Mouse (Mus musculus) MEL (cell line): ENCODE measurements around the gene 1110012L19Rik. TPM values are rescaled to one million over a fixed set of nuclear protein-coding genes. Genes with fewer than 3 reads are reported as not detected.

ENCODE experiments used
- DNase-seq: peaks from one replicate; pipeline ENCODE4 v3.0.0; 2011; ENCODE audit warnings: low read depth, low spot score
- H3K27ac ChIP-seq: 2 replicates; pipeline ENCODE4 v1.5.1; 2012; ENCODE audit warnings: low read depth, mild to moderate bottlenecking, control low read depth, low read length, moderate library complexity; ENCODE audit not compliant: control insufficient read depth
- H3K27me3 ChIP-seq, 2 experiments: fragments of 150-350 bp in 1 of 2; sonication (generic) in 1 of 2; 2 replicates each; pipeline ENCODE4 v1.6.1; 2012; ENCODE audit warnings: low read length in 2 of 2, mild to moderate bottlenecking in 2 of 2, improper control_type of control experiment in 1 of 2, moderate library complexity in 1 of 2; ENCODE audit not compliant: insufficient read depth in 2 of 2, control insufficient read depth in 1 of 2
- H3K36me3 ChIP-seq, 2 experiments: 2 replicates each; pipeline ENCODE4 v1.6.1; 2012 to 2014; ENCODE audit warnings: low read length in 2 of 2, improper control_type of control experiment in 1 of 2, inconsistent platforms in 1 of 2, mild to moderate bottlenecking in 1 of 2; ENCODE audit not compliant: insufficient read depth in 2 of 2, control insufficient read depth in 1 of 2
- H3K4me1 ChIP-seq, 2 experiments: fragments of 150-350 bp in 1 of 2; sonication (generic) in 1 of 2; 2 replicates each; pipeline ENCODE4 v1.6.1; 2012; ENCODE audit warnings: low read length in 2 of 2, improper control_type of control experiment in 1 of 2, mild to moderate bottlenecking in 1 of 2; ENCODE audit not compliant: insufficient read depth in 2 of 2, control insufficient read depth in 1 of 2
- H3K4me3 ChIP-seq, 2 experiments: fragments of 150-350 bp in 1 of 2; sonication (generic) in 1 of 2; 2 replicates each; pipeline ENCODE4 v1.5.1; 2012; ENCODE audit warnings: low read depth in 2 of 2, low read length in 2 of 2, mild to moderate bottlenecking in 2 of 2, moderate library complexity in 2 of 2, control low read depth in 1 of 2, improper control_type of control experiment in 1 of 2; ENCODE audit not compliant: control insufficient read depth in 1 of 2, insufficient read depth in 1 of 2
- H3K79me2 ChIP-seq: 2 replicates; pipeline ENCODE4 v1.6.1; 2012; ENCODE audit warnings: mild to moderate bottlenecking, low read length, moderate library complexity; ENCODE audit not compliant: control insufficient read depth, poor library complexity, insufficient read depth
- H3K9ac ChIP-seq: 2 replicates; pipeline ENCODE4 v1.6.1; 2012; ENCODE audit warnings: low read depth, mild to moderate bottlenecking, control low read depth, low read length, moderate library complexity; ENCODE audit not compliant: control insufficient read depth, poor library complexity, severe bottlenecking
- H3K9me3 ChIP-seq: fragments of 150-350 bp; sonication (generic); replicated peaks from 2 replicates; pipeline ENCODE4 v1.6.1; 2012; ENCODE audit warnings: mild to moderate bottlenecking, low read length, improper control_type of control experiment, moderate library complexity; ENCODE audit not compliant: insufficient read depth
- CHD1 ChIP-seq: IDR thresholded peaks from 2 replicates; pipeline ENCODE4 v1.6.1; 2012; ENCODE audit warnings: low read depth, mild to moderate bottlenecking, inconsistent platforms, low read length, improper control_type of control experiment
- ETS1 ChIP-seq: IDR thresholded peaks from 2 replicates; pipeline ENCODE4 v1.6.1; 2012; ENCODE audit warnings: low read depth, mild to moderate bottlenecking, inconsistent platforms, low read length, improper control_type of control experiment, moderate library complexity
- GATA1 ChIP-seq: IDR thresholded peaks from 2 replicates; pipeline ENCODE4 v1.6.1; 2011; ENCODE audit warnings: low read depth, low read length, improper control_type of control experiment
- MAFK ChIP-seq: IDR thresholded peaks from 2 replicates; pipeline ENCODE4 v1.6.1; 2011; ENCODE audit warnings: low read depth, mild to moderate bottlenecking, low read length, improper control_type of control experiment, borderline replicate concordance
- MAZ ChIP-seq: IDR thresholded peaks from 2 replicates; pipeline ENCODE4 v1.6.1; 2012; ENCODE audit warnings: low read depth, mild to moderate bottlenecking, inconsistent platforms, low read length, improper control_type of control experiment
- MEF2A ChIP-seq: IDR thresholded peaks from 2 replicates; pipeline ENCODE4 v1.6.1; 2014; ENCODE audit warnings: low read depth, mild to moderate bottlenecking, inconsistent platforms, low read length, improper control_type of control experiment; ENCODE audit not compliant: poor library complexity, insufficient replicate concordance, severe bottlenecking; ENCODE audit errors: extremely low read depth
- MXI1 ChIP-seq: IDR thresholded peaks from 2 replicates; pipeline ENCODE4 v1.6.1; 2011; ENCODE audit warnings: mild to moderate bottlenecking, low read depth, low read length, improper control_type of control experiment
- MYC ChIP-seq: IDR thresholded peaks from 2 replicates; pipeline ENCODE4 v1.6.1; 2011; ENCODE audit warnings: low read depth, mild to moderate bottlenecking, low read length, improper control_type of control experiment, moderate library complexity
- POLR2AphosphoS2 ChIP-seq: IDR thresholded peaks from 2 replicates; pipeline ENCODE4 v1.6.1; 2011; ENCODE audit warnings: low read length, improper control_type of control experiment
- POLR2AphosphoS5 ChIP-seq: IDR thresholded peaks from 2 replicates; pipeline ENCODE4 v1.6.1; 2012; ENCODE audit warnings: low read depth, borderline replicate concordance, mild to moderate bottlenecking, inconsistent platforms, low read length, moderate library complexity, mixed read lengths
- SMC3 ChIP-seq: IDR thresholded peaks from 2 replicates; pipeline ENCODE4 v1.6.1; 2011; ENCODE audit warnings: low read depth, low read length, improper control_type of control experiment
- USF1 ChIP-seq: IDR thresholded peaks from 2 replicates; pipeline ENCODE4 v1.6.1; 2014; ENCODE audit warnings: low read depth, mild to moderate bottlenecking, inconsistent platforms, low read length, improper control_type of control experiment, moderate library complexity
- USF2 ChIP-seq, 2 experiments: IDR thresholded peaks; 2 replicates each; pipeline ENCODE4 v1.6.1; 2011 to 2012; ENCODE audit warnings: improper control_type of control experiment in 2 of 2, low read length in 2 of 2, borderline replicate concordance in 1 of 2, inconsistent platforms in 1 of 2, low read depth in 1 of 2, mild to moderate bottlenecking in 1 of 2; ENCODE audit not compliant: insufficient read depth in 1 of 2
- ZMIZ1 ChIP-seq: IDR thresholded peaks from 2 replicates; pipeline ENCODE4 v1.6.1; 2012; ENCODE audit warnings: low read depth, mild to moderate bottlenecking, inconsistent platforms, low read length, improper control_type of control experiment, moderate library complexity
- polyA plus RNA-seq, 2 experiments: library from polyadenylated mRNA; stranded (reverse) in 1 of 2; unstranded in 1 of 2; fragments of >175 nt in 1 of 2; fragments of >200 nt in 1 of 2; gene quantifications; 2 replicates each; pipeline versions ENCODE4 v1.2.1 to v1.2.4; 2012; ENCODE audit warnings: low replicate concordance in 2 of 2, low read depth in 1 of 2; ENCODE audit not compliant: insufficient read length in 2 of 2, insufficient read depth in 1 of 2, missing spikeins in 1 of 2
- total RNA-seq: library from RNA; depleted of rRNA; stranded (reverse); fragments of 300-350 nt; gene quantifications from 2 replicates; pipeline ENCODE4 v1.2.3, GENCODE M21; 2012

The 1110012L19Rik gene
- total and polyA plus RNA-seq, 3 experiments: 7.5 to 10.4 TPM; not detected in 1

- no peak for TF ChIP-seq SMC3
- TF ChIP-seq MAFK: no peak
- no peak for TF ChIP-seq POLR2AphosphoS5
These were observed at the start of gene 1110012L19Rik (continued) for GRCm38 (mm10) chrX:70385276-70385961.

GRCm38 (mm10) chrX:70362985-70363384 lies 22.7 kb upstream of the 1110012L19Rik start:
- Histone ChIP-seq H3K27me3 (no peaks in the 10 kb centered on the region), H3K9me3 (no peaks in the 10 kb centered on the region), H3K36me3 (no peaks in the 10 kb centered on the region; a peak in 1 of 4 replicates), H3K79me2 (no peaks in the 10 kb centered on the region), H3K4me3 (no peak overlapping the region), H3K9ac (no peak overlapping the region), H3K27ac (no peak overlapping the region), H3K4me1 (no peaks in the 10 kb centered on the region; a peak in 1 of 4 replicates)
- DNase-seq: no peak
- no peak for TF ChIP-seq MYC
- no peak for TF ChIP-seq ZMIZ1
- no peak for TF ChIP-seq POLR2AphosphoS2

- peak; percentile 8 for DNase-seq
- no peaks in the 10 kb centered on the region; a peak in 1 of 4 replicates for H3K4me1 ChIP-seq
- no peaks in the 10 kb centered on the region for H3K27me3 ChIP-seq
- TF ChIP-seq USF1: no peak
- TF ChIP-seq CHD1: no peak
- TF ChIP-seq MXI1: no peak
- TF ChIP-seq MAZ: no peak
- TF ChIP-seq ETS1: no peak
- TF ChIP-seq POLR2AphosphoS5: no peak
- no peak for TF ChIP-seq USF2 (IDR thresholded peaks at IDR 0.05; ENCODE audit: borderline replicate concordance in 1 of 2, insufficient read depth in 1 of 2, low read depth in 1 of 2, low read length in 2 of 2)
- no peak for TF ChIP-seq GATA1
- no peak for TF ChIP-seq MEF2A
- TF ChIP-seq, all 39 proteins: peak for 0
- H3K36me3 ChIP-seq: no peaks in the 10 kb centered on the region; a peak in 1 of 4 replicates
- no peak overlapping the region for H3K4me3 ChIP-seq
- no peak overlapping the region for H3K27ac ChIP-seq
- H3K79me2 ChIP-seq: no peaks in the 10 kb centered on the region
- no peak overlapping the region for H3K9ac ChIP-seq
- H3K9me3 ChIP-seq: no peaks in the 10 kb centered on the region
These were observed 22.2 kb upstream of the 1110012L19Rik start for GRCm38 (mm10) chrX:70363446-70363845.
